Mouse (Mus musculus): Measurements from ENCODE around the gene Mbtd1. TPM values are rescaled to one million over a fixed set of nuclear protein-coding genes. Genes with fewer than 3 reads are reported as not detected.
"Not testable (repeated sequence)": the region's sequence is repeated elsewhere in the genome, so short reads cannot be mapped to it uniquely, and the experiment has no call there.

Mbtd1 gene
- polyA plus RNA-seq, 1 experiment from 2014 or later = 16.4 TPM

DNA sequence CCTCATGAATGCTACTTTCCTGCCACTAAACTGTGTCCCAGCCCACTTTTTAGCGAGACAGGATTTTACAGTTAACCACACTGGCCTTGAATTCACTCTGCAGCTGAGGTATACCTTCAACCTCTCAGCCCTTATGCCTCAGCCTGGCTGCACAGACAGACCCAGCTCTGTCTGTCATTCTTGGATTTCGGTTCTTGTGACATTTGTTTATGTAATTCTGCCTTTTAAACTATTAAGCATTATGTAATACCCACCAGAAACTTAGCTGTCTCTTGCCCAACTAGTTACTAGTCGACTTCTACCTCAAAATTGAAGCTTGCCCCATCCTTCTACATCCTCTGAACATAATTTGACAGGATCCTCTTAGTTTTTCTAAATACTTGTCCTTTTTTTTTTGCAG, 22.2 kb downstream of the Mbtd1 start:
- Histone ChIP-seq H3K9me3 (ENCODE audit: control insufficient read depth, low read length) (no peaks in the 10 kb centered on the region), H3K4me3 (ENCODE audit: control insufficient read depth in 1 of 2, insufficient read depth in 1 of 2, low read depth in 1 of 2, low read length in 2 of 2) (no peak overlapping the region), H3K27ac (replicated peaks in 1 of 2; ENCODE audit: control insufficient read depth in 1 of 2, insufficient read depth in 1 of 2, low read depth in 2 of 2, low read length in 2 of 2) (no peak overlapping the region), H3K4me1 (ENCODE audit: control insufficient read depth in 2 of 2, insufficient read depth in 2 of 2, low read length in 2 of 2) (no peaks in the 10 kb centered on the region), H3K36me3 (ENCODE audit: control insufficient read depth, insufficient read depth, low read length) (peaks cover 85% of the 10 kb centered on the region), H3K27me3 (ENCODE audit: control insufficient read depth, insufficient read depth, low read length) (no peaks in the 10 kb centered on the region), H3K4me2 (ENCODE audit: low read length) (no peak overlapping the region), H3K9ac (ENCODE audit: low read length) (no peak overlapping the region)
- WGBS = 87% methylated on average over 3 of the region's 3 CpGs
- no peak for ATAC-seq (ENCODE audit: insufficient number of reproducible peaks, insufficient read depth, low FRiP score, low read depth)

DNA sequence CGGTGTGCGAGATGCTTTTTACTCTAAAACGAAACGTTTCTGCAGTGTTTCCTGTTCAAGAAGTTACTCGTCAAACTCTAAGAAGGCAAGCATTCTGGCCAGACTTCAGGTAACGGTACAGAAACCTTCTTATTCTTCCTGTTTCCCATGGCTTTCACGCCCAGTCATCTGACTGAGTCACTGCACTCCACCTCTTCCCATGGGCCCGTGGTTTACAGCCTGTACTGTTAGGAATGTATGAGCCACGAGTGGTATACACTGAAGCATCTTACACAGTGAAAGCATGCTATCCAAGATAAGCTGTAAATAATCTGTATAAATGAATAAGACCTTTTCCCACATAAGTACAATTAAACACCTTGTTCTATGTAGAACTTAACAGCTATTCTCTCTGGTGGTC, 23.2 kb downstream of the Mbtd1 start:
- no peaks in the 10 kb centered on the region for H3K9me3 ChIP-seq (ENCODE audit: control insufficient read depth, low read length)
- H3K27ac ChIP-seq (replicated peaks in 1 of 2; ENCODE audit: control insufficient read depth in 1 of 2, insufficient read depth in 1 of 2, low read depth in 2 of 2, low read length in 2 of 2) = no peak overlapping the region
- H3K4me3 ChIP-seq (ENCODE audit: control insufficient read depth in 1 of 2, insufficient read depth in 1 of 2, low read depth in 1 of 2, low read length in 2 of 2) = no peak overlapping the region
- no peaks in the 10 kb centered on the region for H3K27me3 ChIP-seq (ENCODE audit: control insufficient read depth, insufficient read depth, low read length)
- no peak for ATAC-seq (ENCODE audit: insufficient number of reproducible peaks, insufficient read depth, low FRiP score, low read depth)
- no peaks in the 10 kb centered on the region for H3K4me1 ChIP-seq (ENCODE audit: control insufficient read depth in 2 of 2, insufficient read depth in 2 of 2, low read length in 2 of 2)
- peaks cover 90% of the 10 kb centered on the region for H3K36me3 ChIP-seq (ENCODE audit: control insufficient read depth, insufficient read depth, low read length)
- 88% methylated on average over 9 of the region's 9 CpGs for WGBS
- H3K4me2 ChIP-seq (ENCODE audit: low read length) = no peak overlapping the region
- H3K9ac ChIP-seq (ENCODE audit: low read length) = no peak overlapping the region

DNA sequence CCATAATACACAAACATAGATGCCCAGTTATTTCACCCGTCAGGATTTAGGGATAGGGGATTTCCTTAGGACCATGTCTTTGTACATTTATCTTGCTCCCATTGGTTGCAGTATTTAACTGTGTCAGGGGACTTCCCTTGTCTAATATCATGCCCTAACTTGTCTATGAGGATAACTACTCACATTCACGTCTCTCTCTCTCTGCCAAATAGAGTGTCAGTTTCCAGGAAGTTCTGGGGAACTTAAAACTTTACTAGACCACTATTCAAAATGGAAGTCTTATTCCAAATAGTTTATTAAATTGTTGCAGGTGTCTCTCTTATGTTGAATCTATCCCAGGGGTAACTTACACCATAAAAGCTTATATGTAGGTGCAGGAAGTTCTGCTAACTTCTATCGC, 26.0 kb downstream of the Mbtd1 start:
- Histone ChIP-seq H3K4me2 (ENCODE audit: low read length) (no peak overlapping the region), H3K27ac (replicated peaks in 1 of 2; ENCODE audit: control insufficient read depth in 1 of 2, insufficient read depth in 1 of 2, low read depth in 2 of 2, low read length in 2 of 2) (no peak overlapping the region), H3K4me3 (ENCODE audit: control insufficient read depth in 1 of 2, insufficient read depth in 1 of 2, low read depth in 1 of 2, low read length in 2 of 2) (no peak overlapping the region), H3K36me3 (ENCODE audit: control insufficient read depth, insufficient read depth, low read length) (peaks cover 93% of the 10 kb centered on the region), H3K27me3 (ENCODE audit: control insufficient read depth, insufficient read depth, low read length) (no peaks in the 10 kb centered on the region), H3K4me1 (ENCODE audit: control insufficient read depth in 2 of 2, insufficient read depth in 2 of 2, low read length in 2 of 2) (no peaks in the 10 kb centered on the region), H3K9ac (ENCODE audit: low read length) (no peak overlapping the region), H3K9me3 (ENCODE audit: control insufficient read depth, low read length) (no peaks in the 10 kb centered on the region)
- ATAC-seq (ENCODE audit: insufficient number of reproducible peaks, insufficient read depth, low FRiP score, low read depth) = no peak
- WGBS = 90% methylated on average over 3 of the region's 3 CpGs

DNA sequence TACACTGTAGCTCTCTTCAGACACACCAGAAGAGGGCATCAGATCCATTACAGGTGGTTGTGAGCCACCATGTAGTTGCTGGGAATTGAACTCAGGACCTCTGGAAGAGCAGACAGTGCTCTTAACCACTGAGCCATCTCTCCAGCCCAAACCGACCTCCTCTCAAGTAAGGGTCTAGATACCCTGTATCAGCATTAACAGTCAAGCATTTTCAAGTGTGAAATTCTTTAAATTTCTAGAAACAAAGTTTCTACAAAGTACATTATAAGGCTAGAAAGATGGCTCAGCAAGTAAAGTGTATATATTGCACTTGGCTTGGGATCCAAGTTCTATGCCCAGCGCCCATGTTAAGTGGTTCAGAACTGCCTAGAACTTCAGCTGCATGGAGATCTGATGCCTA, 29.4 kb downstream of the Mbtd1 start:
- not testable (repeated sequence) for H3K27ac ChIP-seq (replicated peaks in 1 of 2; ENCODE audit: control insufficient read depth in 1 of 2, insufficient read depth in 1 of 2, low read depth in 2 of 2, low read length in 2 of 2); H3K4me2 ChIP-seq (ENCODE audit: low read length); H3K4me1 ChIP-seq (ENCODE audit: control insufficient read depth in 2 of 2, insufficient read depth in 2 of 2, low read length in 2 of 2); H3K4me3 ChIP-seq (ENCODE audit: control insufficient read depth in 1 of 2, insufficient read depth in 1 of 2, low read depth in 1 of 2, low read length in 2 of 2); H3K27me3 ChIP-seq (ENCODE audit: control insufficient read depth, insufficient read depth, low read length); ATAC-seq (ENCODE audit: insufficient number of reproducible peaks, insufficient read depth, low FRiP score, low read depth); H3K9me3 ChIP-seq (ENCODE audit: control insufficient read depth, low read length); H3K9ac ChIP-seq (ENCODE audit: low read length)
- peaks cover 87% of the 10 kb centered on the region for H3K36me3 ChIP-seq (ENCODE audit: control insufficient read depth, insufficient read depth, low read length)
- 92% methylated on average over 2 of the region's 2 CpGs for WGBS

DNA sequence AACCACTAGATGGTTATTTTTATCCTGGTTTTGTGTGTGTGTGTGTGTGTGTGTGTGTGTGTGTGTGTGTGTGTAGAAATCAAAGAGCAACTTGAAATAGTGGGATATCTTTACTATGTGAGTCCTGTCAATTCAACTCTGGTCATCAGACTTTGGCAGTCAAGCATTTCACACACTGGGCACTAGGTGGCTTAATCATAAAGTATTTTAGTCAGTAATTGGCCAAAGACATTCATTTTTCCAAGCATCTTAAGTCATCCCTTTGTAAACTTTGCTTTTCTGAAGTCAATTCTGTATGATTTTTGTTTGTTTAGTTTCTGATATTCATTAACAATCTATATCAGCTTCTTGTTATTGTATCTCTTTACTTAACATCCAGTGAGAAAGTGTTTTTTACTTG, 43.5 kb downstream of the Mbtd1 start:
- Histone ChIP-seq H3K4me3 (ENCODE audit: control insufficient read depth in 1 of 2, insufficient read depth in 1 of 2, low read depth in 1 of 2, low read length in 2 of 2) (no peak overlapping the region), H3K4me1 (ENCODE audit: control insufficient read depth in 2 of 2, insufficient read depth in 2 of 2, low read length in 2 of 2) (no peaks in the 10 kb centered on the region), H3K9me3 (ENCODE audit: control insufficient read depth, low read length) (no peaks in the 10 kb centered on the region), H3K36me3 (ENCODE audit: control insufficient read depth, insufficient read depth, low read length) (peaks cover 93% of the 10 kb centered on the region), H3K27me3 (ENCODE audit: control insufficient read depth, insufficient read depth, low read length) (no peaks in the 10 kb centered on the region), H3K4me2 (ENCODE audit: low read length) (no peak overlapping the region), H3K27ac (replicated peaks in 1 of 2; ENCODE audit: control insufficient read depth in 1 of 2, insufficient read depth in 1 of 2, low read depth in 2 of 2, low read length in 2 of 2) (no peak overlapping the region), H3K9ac (ENCODE audit: low read length) (no peak overlapping the region)
- ATAC-seq (ENCODE audit: insufficient number of reproducible peaks, insufficient read depth, low FRiP score, low read depth) = no peak

DNA sequence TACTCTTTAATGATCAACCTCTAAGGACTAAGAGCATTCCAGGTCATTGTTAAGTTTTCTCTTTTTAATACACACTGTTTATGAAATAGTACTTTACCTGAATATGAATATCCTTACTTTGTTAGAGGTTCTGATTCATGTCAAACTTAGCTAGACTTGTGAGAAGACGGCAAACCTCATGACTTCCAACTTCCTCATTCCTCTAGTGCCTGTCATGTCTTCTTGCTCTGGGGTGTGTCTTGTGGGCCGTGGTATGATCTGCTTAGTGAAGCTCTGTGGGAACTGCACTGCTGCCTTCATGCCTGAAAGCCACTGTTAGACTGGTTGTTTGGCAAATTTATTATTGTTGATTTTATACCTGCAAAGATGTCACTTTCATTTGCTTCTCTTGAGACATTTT, 55.3 kb downstream of the Mbtd1 start:
- H3K4me1 ChIP-seq (ENCODE audit: control insufficient read depth in 2 of 2, insufficient read depth in 2 of 2, low read length in 2 of 2) = no peaks in the 10 kb centered on the region
- 43% methylated on average over 2 of the region's 2 CpGs for WGBS
- H3K36me3 ChIP-seq (ENCODE audit: control insufficient read depth, insufficient read depth, low read length) = peaks cover 69% of the 10 kb centered on the region
- H3K9me3 ChIP-seq (ENCODE audit: control insufficient read depth, low read length) = no peaks in the 10 kb centered on the region
- no peak overlapping the region for H3K4me3 ChIP-seq (ENCODE audit: control insufficient read depth in 1 of 2, insufficient read depth in 1 of 2, low read depth in 1 of 2, low read length in 2 of 2)
- ATAC-seq (ENCODE audit: insufficient number of reproducible peaks, insufficient read depth, low FRiP score, low read depth) = no peak
- no peaks in the 10 kb centered on the region for H3K27me3 ChIP-seq (ENCODE audit: control insufficient read depth, insufficient read depth, low read length)
- H3K9ac ChIP-seq (ENCODE audit: low read length) = no peak overlapping the region
- H3K4me2 ChIP-seq (ENCODE audit: low read length) = no peak overlapping the region
- H3K27ac ChIP-seq (replicated peaks in 1 of 2; ENCODE audit: control insufficient read depth in 1 of 2, insufficient read depth in 1 of 2, low read depth in 2 of 2, low read length in 2 of 2) = no peak overlapping the region

DNA sequence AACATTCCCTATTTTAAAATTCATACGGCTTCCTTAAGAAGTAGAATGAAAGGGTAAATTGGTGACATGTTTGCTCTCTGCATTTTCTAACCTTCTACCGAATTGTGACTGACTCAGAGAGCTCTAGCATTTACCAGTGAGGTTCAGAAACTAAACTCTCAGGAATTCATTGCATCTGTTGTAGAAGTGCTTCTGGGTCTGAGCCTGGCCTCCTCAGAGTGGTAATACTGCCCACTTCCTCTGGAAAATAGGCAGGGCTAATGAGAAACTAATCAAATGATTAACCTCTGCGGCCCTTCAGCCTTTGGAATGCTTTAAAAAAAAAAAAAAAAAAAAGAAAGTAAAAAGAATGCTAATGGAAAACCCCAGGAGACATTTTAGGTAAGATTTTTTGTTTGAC, 59.3 kb downstream of the Mbtd1 start:
- no peak overlapping the region for H3K27ac ChIP-seq (replicated peaks in 1 of 2; ENCODE audit: control insufficient read depth in 1 of 2, insufficient read depth in 1 of 2, low read depth in 2 of 2, low read length in 2 of 2)
- no peaks in the 10 kb centered on the region for H3K4me1 ChIP-seq (ENCODE audit: control insufficient read depth in 2 of 2, insufficient read depth in 2 of 2, low read length in 2 of 2)
- H3K9me3 ChIP-seq (ENCODE audit: control insufficient read depth, low read length) = no peaks in the 10 kb centered on the region
- H3K4me2 ChIP-seq (ENCODE audit: low read length) = no peak overlapping the region
- H3K4me3 ChIP-seq (ENCODE audit: control insufficient read depth in 1 of 2, insufficient read depth in 1 of 2, low read depth in 1 of 2, low read length in 2 of 2) = no peak overlapping the region
- peaks cover 56% of the 10 kb centered on the region for H3K36me3 ChIP-seq (ENCODE audit: control insufficient read depth, insufficient read depth, low read length)
- WGBS = 82% methylated on average over 3 of the region's 3 CpGs
- ATAC-seq (ENCODE audit: insufficient number of reproducible peaks, insufficient read depth, low FRiP score, low read depth) = no peak
- H3K27me3 ChIP-seq (ENCODE audit: control insufficient read depth, insufficient read depth, low read length) = no peaks in the 10 kb centered on the region
- H3K9ac ChIP-seq (ENCODE audit: low read length) = no peak overlapping the region

DNA sequence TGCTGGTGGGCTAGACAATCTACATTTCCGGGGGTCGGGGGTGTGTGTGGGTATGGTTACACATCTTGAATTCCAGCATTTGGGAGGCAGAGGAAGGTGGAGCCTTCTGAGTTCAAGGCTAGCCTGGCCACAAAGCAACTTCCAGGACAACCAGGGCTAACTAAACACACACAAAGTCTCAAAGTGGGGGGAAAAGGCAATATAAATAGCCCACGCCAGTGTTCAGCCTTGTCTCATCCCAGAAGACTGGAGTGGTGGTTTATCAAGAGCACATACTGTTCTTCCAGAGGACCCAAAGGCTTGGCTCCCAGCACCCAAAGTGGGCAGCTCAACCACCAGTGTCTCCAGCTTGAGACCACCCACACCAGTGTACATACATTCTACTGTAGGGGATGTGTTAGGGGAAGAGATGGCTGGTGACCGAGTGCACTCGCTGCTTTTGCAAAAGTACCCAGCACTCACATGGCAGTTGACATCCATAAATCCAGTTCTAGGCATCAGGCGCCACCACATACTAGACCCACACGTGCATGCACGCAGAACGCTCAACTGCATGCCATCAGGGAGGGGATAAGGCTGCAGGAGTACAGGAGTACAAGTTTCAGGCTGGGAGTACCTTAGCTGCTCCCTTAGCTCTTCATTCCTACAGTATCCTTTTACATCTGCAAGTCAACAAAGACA, 63.4 kb downstream of the Mbtd1 start:
- Histone ChIP-seq H3K9me3 (ENCODE audit: control insufficient read depth, low read length) (no peaks in the 10 kb centered on the region), H3K4me3 (ENCODE audit: control insufficient read depth in 1 of 2, insufficient read depth in 1 of 2, low read depth in 1 of 2, low read length in 2 of 2) (no peak overlapping the region), H3K4me1 (ENCODE audit: control insufficient read depth in 2 of 2, insufficient read depth in 2 of 2, low read length in 2 of 2) (peaks cover 6 to 11% of the 10 kb centered on the region in 2 experiments), H3K36me3 (ENCODE audit: control insufficient read depth, insufficient read depth, low read length) (peaks cover 77% of the 10 kb centered on the region), H3K27me3 (ENCODE audit: control insufficient read depth, insufficient read depth, low read length) (no peaks in the 10 kb centered on the region), H3K9ac (ENCODE audit: low read length) (no peak overlapping the region), H3K27ac (replicated peaks in 1 of 2; ENCODE audit: control insufficient read depth in 1 of 2, insufficient read depth in 1 of 2, low read depth in 2 of 2, low read length in 2 of 2) (no peak overlapping the region), H3K4me2 (ENCODE audit: low read length) (no peak overlapping the region)
- WGBS = 84% methylated on average over 9 of the region's 9 CpGs
- ATAC-seq (ENCODE audit: insufficient number of reproducible peaks, insufficient read depth, low FRiP score, low read depth) = no peak
